Mouse (Mus musculus): Measurements from ENCODE around the gene Inpp4b. TPM values are rescaled to one million over a fixed set of nuclear protein-coding genes. Genes with fewer than 3 reads are reported as not detected.

Inpp4b gene
- polyA plus RNA-seq, 1 experiment: 2.7 TPM

DNA sequence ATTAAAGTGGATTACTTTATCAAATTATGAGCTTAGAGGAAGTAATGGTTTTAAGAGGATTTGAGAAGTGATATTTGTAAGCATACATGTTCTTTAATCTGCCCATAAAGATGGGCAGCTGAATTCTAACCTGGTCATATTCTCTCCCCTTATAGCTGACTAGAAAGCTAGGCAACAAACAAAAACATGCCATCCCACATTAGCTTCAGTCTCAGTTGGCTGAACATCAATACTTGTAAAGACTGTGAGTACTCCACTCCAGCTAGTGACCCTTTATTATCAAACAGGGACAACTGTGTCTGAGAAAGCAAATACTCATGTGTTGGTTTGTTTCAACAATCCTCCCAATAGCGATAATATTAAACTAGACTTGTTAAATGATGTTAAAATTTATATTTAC lies 748.5 kb downstream of the Inpp4b start:
- H3K4me3 ChIP-seq (ENCODE audit: insufficient read depth, low read length): no peak overlapping the region
- TF ChIP-seq POLR2A (IDR thresholded peaks at IDR 0.05; ENCODE audit: extremely low read depth, insufficient read depth, low read length) (no peak), CTCF (IDR thresholded peaks at IDR 0.05; ENCODE audit: extremely low read depth, insufficient read depth, low read length) (no peak)
- H3K27ac ChIP-seq (ENCODE audit: insufficient read depth, low read length): no peak overlapping the region
- H3K4me1 ChIP-seq (ENCODE audit: control insufficient read depth, insufficient read depth, low read length): no peaks in the 10 kb centered on the region

- Histone ChIP-seq H3K4me3 (ENCODE audit: insufficient read depth, low read length) (no peak overlapping the region), H3K4me1 (ENCODE audit: control insufficient read depth, insufficient read depth, low read length) (no peaks in the 10 kb centered on the region), H3K27ac (ENCODE audit: insufficient read depth, low read length) (no peak overlapping the region)
- no peak for TF ChIP-seq CTCF (IDR thresholded peaks at IDR 0.05; ENCODE audit: extremely low read depth, insufficient read depth, low read length)
- no peak for TF ChIP-seq POLR2A (IDR thresholded peaks at IDR 0.05; ENCODE audit: extremely low read depth, insufficient read depth, low read length)
Observed at GRCm38 (mm10) chr8:82093274-82093673, 750.9 kb downstream of the Inpp4b start.

GRCm38 (mm10) chr8:82104560-82104959 lies 762.2 kb downstream of the Inpp4b start:
- no peak overlapping the region for H3K27ac ChIP-seq (ENCODE audit: insufficient read depth, low read length)
- H3K4me3 ChIP-seq (ENCODE audit: insufficient read depth, low read length): no peak overlapping the region
- TF ChIP-seq CTCF (IDR thresholded peaks at IDR 0.05; ENCODE audit: extremely low read depth, insufficient read depth, low read length) (no peak), POLR2A (IDR thresholded peaks at IDR 0.05; ENCODE audit: extremely low read depth, insufficient read depth, low read length) (no peak)
- H3K4me1 ChIP-seq (ENCODE audit: control insufficient read depth, insufficient read depth, low read length): no peaks in the 10 kb centered on the region

GRCm38 (mm10) chr8:82106131-82106530 lies 763.8 kb downstream of the Inpp4b start:
- TF ChIP-seq CTCF (IDR thresholded peaks at IDR 0.05; ENCODE audit: extremely low read depth, insufficient read depth, low read length) (no peak), POLR2A (IDR thresholded peaks at IDR 0.05; ENCODE audit: extremely low read depth, insufficient read depth, low read length) (no peak)
- Histone ChIP-seq H3K27ac (ENCODE audit: insufficient read depth, low read length) (no peak overlapping the region), H3K4me3 (ENCODE audit: insufficient read depth, low read length) (no peak overlapping the region), H3K4me1 (ENCODE audit: control insufficient read depth, insufficient read depth, low read length) (no peaks in the 10 kb centered on the region)

- TF ChIP-seq POLR2A (IDR thresholded peaks at IDR 0.05; ENCODE audit: extremely low read depth, insufficient read depth, low read length): no peak
- no peak for TF ChIP-seq CTCF (IDR thresholded peaks at IDR 0.05; ENCODE audit: extremely low read depth, insufficient read depth, low read length)
- H3K4me1 ChIP-seq (ENCODE audit: control insufficient read depth, insufficient read depth, low read length): no peaks in the 10 kb centered on the region
- no peak overlapping the region for H3K4me3 ChIP-seq (ENCODE audit: insufficient read depth, low read length)
- no peak overlapping the region for H3K27ac ChIP-seq (ENCODE audit: insufficient read depth, low read length)
Observed at GRCm38 (mm10) chr8:82150272-82150671, 807.9 kb downstream of the Inpp4b start.

DNA sequence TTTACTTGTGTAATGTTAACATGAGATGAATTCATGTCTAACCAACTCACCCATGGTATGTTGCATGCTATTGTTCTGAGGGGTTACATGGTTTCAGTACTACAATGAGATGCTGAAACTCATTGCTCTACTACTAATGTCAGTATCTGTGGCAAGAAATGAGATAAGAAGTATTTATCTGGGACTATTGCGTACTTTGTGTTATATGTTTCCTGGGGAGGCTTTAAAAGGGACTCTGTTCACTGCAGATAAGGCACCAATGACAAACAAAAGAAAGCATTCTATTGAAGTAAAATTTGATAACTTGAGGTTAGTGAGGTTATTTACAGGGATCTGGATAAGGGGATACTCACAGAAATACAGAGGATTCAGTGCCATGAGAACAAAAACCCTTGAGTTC lies 815.6 kb downstream of the Inpp4b start:
- Histone ChIP-seq H3K4me3 (ENCODE audit: insufficient read depth, low read length) (no peak overlapping the region), H3K4me1 (ENCODE audit: control insufficient read depth, insufficient read depth, low read length) (no peaks in the 10 kb centered on the region), H3K27ac (ENCODE audit: insufficient read depth, low read length) (no peak overlapping the region)
- TF ChIP-seq CTCF (IDR thresholded peaks at IDR 0.05; ENCODE audit: extremely low read depth, insufficient read depth, low read length) (no peak), POLR2A (IDR thresholded peaks at IDR 0.05; ENCODE audit: extremely low read depth, insufficient read depth, low read length) (no peak)

Measured in cortical plate, adult 2 months (tissue).